19 mouse cellular contexts compared by ENCODE assay signal in the genomic region with DNA sequence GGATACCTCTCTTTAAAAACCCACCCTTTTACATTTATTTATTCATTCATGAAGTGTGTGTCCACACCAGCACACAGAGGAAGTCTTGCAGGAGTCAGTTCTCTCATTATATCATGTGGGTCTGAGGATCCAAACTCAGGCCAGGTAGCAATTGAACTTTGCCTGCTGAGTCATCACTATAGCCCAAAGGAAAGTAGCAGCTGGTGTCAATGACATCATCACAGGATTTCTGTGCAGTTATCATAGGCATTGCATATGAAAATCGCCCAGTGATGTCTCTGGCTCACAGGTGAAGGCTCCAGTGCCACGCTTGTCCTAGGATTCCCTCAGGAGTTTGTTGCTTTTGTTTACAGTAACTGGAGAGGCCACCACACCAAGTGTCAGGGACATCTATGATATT.
"Had no signal": no experiment of that assay in that cellular context is flagged by ENCODE, and none has a peak within 500 bp of the region (broad histone marks: within the 10 kb centered on the region; RNA-seq: fewer than 3 reads in every experiment).

No protein-coding gene starts in this region.

- ATAC-seq: liver, postnatal 0 days; lung, postnatal 0 days; midbrain, embryonic 16.5 days had no signal

- H3K27me3 ChIP-seq: lung, embryonic 15.5 days; neural tube, embryonic 12.5 days; stomach, embryonic 15.5 days had no signal

- H3K36me3 ChIP-seq: lung, embryonic 15.5 days; midbrain, embryonic 10.5 days; midbrain, embryonic 12.5 days; neural tube, embryonic 12.5 days; stomach, embryonic 15.5 days had no signal

- H3K9ac ChIP-seq: liver, postnatal 0 days; lung, embryonic 15.5 days; midbrain, embryonic 12.5 days; neural tube, embryonic 12.5 days; stomach, embryonic 15.5 days had no signal

- H3K9me3 ChIP-seq: lung, embryonic 15.5 days; midbrain, embryonic 12.5 days; stomach, embryonic 15.5 days had no signal

- H3K4me1 ChIP-seq: lung, embryonic 15.5 days; midbrain, embryonic 12.5 days; neural tube, embryonic 12.5 days; stomach, embryonic 15.5 days had no signal

- H3K4me2 ChIP-seq: lung, embryonic 15.5 days; midbrain, embryonic 12.5 days; neural tube, embryonic 12.5 days; stomach, embryonic 15.5 days had no signal

- H3K27ac ChIP-seq: lung, embryonic 15.5 days; macrophage; midbrain, embryonic 10.5 days; midbrain, embryonic 12.5 days; neural tube, embryonic 12.5 days; stomach, embryonic 15.5 days; stomach, postnatal 0 days had no signal

- DNase-seq: liver, postnatal 0 days; lung, adult 2 months; lung, postnatal 14 days; lung, postnatal 36 days; midbrain, embryonic 14.5 days; right cerebral cortex, postnatal 14 days; thymus, adult 2 months; thymus, postnatal 25 days; thymus, postnatal 4 days had no signal

- H3K4me3 ChIP-seq: lung, embryonic 15.5 days; megakaryocyte, embryonic 14.5 days; midbrain, embryonic 10.5 days; midbrain, embryonic 12.5 days; neural tube, embryonic 12.5 days; stomach, embryonic 15.5 days had no signal
